Mouse (Mus musculus): ENCODE data around the gene Olfr1360. TPM values are rescaled to one million over a fixed set of nuclear protein-coding genes. Genes with fewer than 3 reads are reported as not detected.
"Not testable (repeated sequence)": the region's sequence is repeated elsewhere in the genome, so short reads cannot be mapped to it uniquely, and the experiment has no call there.

Olfr1360 gene
- not detected for total RNA-seq (2021)
- long read RNA-seq, experiment 1, result 0 reads
- long read RNA-seq, experiment 2, result 0 reads

GRCm38 (mm10) chr13:21677305-21677704 is at the start of gene Olfr1360:
Olfr1360 (minus strand) TSS chr13:21677405.
- no peak for DNase-seq

GRCm38 (mm10) chr13:21722993-21723836 is 46.0 kb upstream of the Olfr1360 start:
- DNase-seq, result no peak

GRCm38 (mm10) chr13:21722373-21722925 is 45.2 kb upstream of the Olfr1360 start:
- DNase-seq, result no peak

- peak; percentile 64 to 69 for DNase-seq
Observed at GRCm38 (mm10) chr13:21721757-21722372, 44.7 kb upstream of the Olfr1360 start, which contains the start of gene Hist1h2bm. Hist1h2bm (plus strand) TSS chr13:21722044.

GRCm38 (mm10) chr13:21721107-21721756 is 44.0 kb upstream of the Olfr1360 start:
- not testable (repeated sequence) for DNase-seq

- DNase-seq, result no peak
Observed at GRCm38 (mm10) chr13:21718381-21719080, 41.3 kb upstream of the Olfr1360 start.

- peak; percentile 87 for DNase-seq
Observed at GRCm38 (mm10) chr13:21717397-21718357, 40.5 kb upstream of the Olfr1360 start, which contains the start of gene Hist1h3h. Hist1h3h (plus strand) TSS chr13:21717659.

- DNase-seq, result peak; percentile 29 to 45
Observed at GRCm38 (mm10) chr13:21716540-21717391, 39.6 kb upstream of the Olfr1360 start.

GRCm38 (mm10) chr13:21715864-21716539 is 38.8 kb upstream of the Olfr1360 start, which contains the start of the genes Hist1h2bl and Hist1h2ai:
Hist1h2bl (minus strand) TSS chr13:21716143.
Hist1h2ai (plus strand) TSS chr13:21716422.
- DNase-seq, result peak; percentile 84 to 87

GRCm38 (mm10) chr13:21715131-21715863 is 38.1 kb upstream of the Olfr1360 start:
- no peak for DNase-seq

- DNase-seq, result peak; percentile 58 to 82
Observed at GRCm38 (mm10) chr13:21714725-21715124, 37.5 kb upstream of the Olfr1360 start.

- DNase-seq, result no peak
Observed at GRCm38 (mm10) chr13:21711698-21712097, 34.5 kb upstream of the Olfr1360 start.

- DNase-seq, result peak; percentile 81 to 92
Observed at GRCm38 (mm10) chr13:21710821-21711525, 33.8 kb upstream of the Olfr1360 start.

- peak; percentile 91 to 96 for DNase-seq
Observed at GRCm38 (mm10) chr13:21710031-21710711, 33.0 kb upstream of the Olfr1360 start.

GRCm38 (mm10) chr13:21706669-21707068 is 29.5 kb upstream of the Olfr1360 start:
- no peak for DNase-seq

GRCm38 (mm10) chr13:21697811-21698210 is 20.6 kb upstream of the Olfr1360 start, which contains the start of gene Olfr1359:
Olfr1359 (plus strand) TSS chr13:21698111.
- no peak for DNase-seq

GRCm38 (mm10) chr13:21663286-21663685 is 13.9 kb downstream of the Olfr1360 start, which contains the start of gene Olfr1361:
Olfr1361 (minus strand) TSS chr13:21663386.
- DNase-seq, result no peak
